Mouse (Mus musculus) midbrain, embryonic 12.5 days (tissue): ENCODE data around the gene Odf3l1. TPM values are rescaled to one million over a fixed set of nuclear protein-coding genes. Genes with fewer than 3 reads are reported as not detected.

Experiments used
- ATAC-seq: fragments of 200-750 bp; cut with Nextera tagmentation; 2 replicates; pipeline ENCODE4 v1.8.0; 2017; ENCODE audit warnings: low read depth, moderate TSS enrichment, moderate library complexity; ENCODE audit not compliant: low FRiP score
- H3K27ac ChIP-seq: fragments of 300-500 bp; sonication (generic); replicated peaks from 2 replicates; pipeline ENCODE4 v1.5.1; 2016; ENCODE audit warnings: mild to moderate bottlenecking
- H3K27me3 ChIP-seq: fragments of 300-500 bp; sonication (generic); 2 replicates; pipeline ENCODE4 v1.6.1; 2016; ENCODE audit warnings: mild to moderate bottlenecking
- H3K36me3 ChIP-seq: fragments of 300-500 bp; sonication (generic); 2 replicates; pipeline ENCODE4 v1.6.1; 2016
- H3K4me1 ChIP-seq: fragments of 300-500 bp; sonication (generic); 2 replicates; pipeline ENCODE4 v1.6.1; 2016
- H3K4me2 ChIP-seq: fragments of 300-500 bp; sonication (generic); replicated peaks from 2 replicates; pipeline ENCODE4 v1.6.1; 2016; ENCODE audit warnings: mild to moderate bottlenecking, moderate library complexity
- H3K4me3 ChIP-seq: fragments of 300-500 bp; sonication (generic); 2 replicates; pipeline ENCODE4 v1.5.1; 2016; ENCODE audit warnings: mild to moderate bottlenecking
- H3K9ac ChIP-seq: fragments of 300-500 bp; sonication (generic); replicated peaks from 2 replicates; pipeline ENCODE4 v1.6.1; 2016; ENCODE audit warnings: mild to moderate bottlenecking, moderate library complexity
- H3K9me3 ChIP-seq: fragments of 300-500 bp; sonication (generic); 2 replicates; pipeline ENCODE4 v1.6.1; 2016; ENCODE audit warnings: mild to moderate bottlenecking
- WGBS: fragments of 180-500 bp; shearing (Covaris S2); methylation state at CpG from one replicate; pipeline ENCODE4 v1.1.7; 2016; 5-methylcytosine and 5-hydroxymethylcytosine counted together
- polyA plus RNA-seq: library from polyadenylated mRNA; unstranded; fragments of >200 nt; fragmentation: Nextera tagmentation; extraction: Ambion mirVana; gene quantifications from 2 replicates; pipeline ENCODE4 v1.2.1, GENCODE M21; 2016

Odf3l1 gene
- polyA plus RNA-seq, 1 experiment from 2014 or later: not detected

DNA sequence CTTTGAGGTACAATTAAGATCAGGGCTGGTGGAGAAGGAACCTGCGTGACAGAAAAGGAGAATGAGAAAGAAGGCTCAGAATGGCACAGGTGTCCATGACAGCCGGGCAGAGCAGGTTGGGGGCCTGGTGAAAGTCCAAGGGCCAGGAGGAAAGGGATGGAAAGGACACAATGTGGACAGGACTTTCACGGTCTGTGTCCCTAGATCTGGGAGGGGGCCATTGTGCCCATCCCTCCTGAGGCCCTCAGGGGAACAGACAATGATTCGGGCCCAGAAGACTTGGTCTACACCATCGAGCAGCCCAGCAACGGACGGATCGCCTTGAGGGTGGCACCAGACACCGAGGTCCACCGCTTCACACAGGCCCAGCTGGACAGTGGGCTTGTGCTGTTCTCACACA lies 27.6 kb upstream of the Odf3l1 start:
- Histone ChIP-seq H3K9ac (peak overlapping the region; percentile 37; the same call in 1 of the 2 replicates), H3K4me2 (no peak overlapping the region), H3K27ac (no peak overlapping the region), H3K4me1 (peaks cover 20% of the 10 kb centered on the region), H3K36me3 (no peaks in the 10 kb centered on the region), H3K4me3 (no peak overlapping the region), H3K9me3 (no peaks in the 10 kb centered on the region), H3K27me3 (peaks cover 27% of the 10 kb centered on the region)
- 85% methylated on average over 10 of the region's 10 CpGs for WGBS
- ATAC-seq: no peak

DNA sequence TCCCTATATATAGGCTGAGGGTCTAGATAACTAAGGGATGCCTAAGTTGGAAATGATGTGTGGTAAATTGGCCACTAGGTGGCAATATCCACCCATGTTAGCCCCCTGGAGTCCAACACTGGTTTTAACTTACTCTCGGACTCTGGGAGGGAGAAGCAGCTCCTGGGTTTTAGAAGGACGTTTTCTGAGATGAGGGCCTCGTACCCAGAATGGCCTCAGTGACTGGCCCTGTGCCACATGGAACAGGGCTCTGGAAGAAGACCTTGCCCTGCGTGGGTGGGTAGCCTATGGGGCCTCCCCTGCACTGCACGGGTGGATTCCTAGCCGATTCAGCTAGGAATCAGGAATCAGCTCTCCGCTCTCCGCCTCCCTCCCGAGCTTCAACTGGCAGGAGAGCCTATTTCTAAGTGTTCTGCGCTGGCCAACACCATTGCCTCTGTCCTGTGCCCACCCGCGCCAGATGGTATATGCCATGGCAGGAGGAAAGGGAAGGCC lies 27.1 kb upstream of the Odf3l1 start:
- Histone ChIP-seq H3K27me3 (peaks cover 27% of the 10 kb centered on the region), H3K4me3 (0 out of 2 replicates have a peak overlapping the region, but pooled peaks have one; percentile 20), H3K4me1 (peaks cover 20% of the 10 kb centered on the region), H3K9me3 (no peaks in the 10 kb centered on the region), H3K27ac (no peak overlapping the region), H3K9ac (peak overlapping the region; percentile 37; the same call in 1 of the 2 replicates), H3K36me3 (no peaks in the 10 kb centered on the region), H3K4me2 (peak overlapping the region; percentile 45)
- 29% methylated on average over 12 of the region's 12 CpGs for WGBS
- peak; percentile 65 for ATAC-seq

DNA sequence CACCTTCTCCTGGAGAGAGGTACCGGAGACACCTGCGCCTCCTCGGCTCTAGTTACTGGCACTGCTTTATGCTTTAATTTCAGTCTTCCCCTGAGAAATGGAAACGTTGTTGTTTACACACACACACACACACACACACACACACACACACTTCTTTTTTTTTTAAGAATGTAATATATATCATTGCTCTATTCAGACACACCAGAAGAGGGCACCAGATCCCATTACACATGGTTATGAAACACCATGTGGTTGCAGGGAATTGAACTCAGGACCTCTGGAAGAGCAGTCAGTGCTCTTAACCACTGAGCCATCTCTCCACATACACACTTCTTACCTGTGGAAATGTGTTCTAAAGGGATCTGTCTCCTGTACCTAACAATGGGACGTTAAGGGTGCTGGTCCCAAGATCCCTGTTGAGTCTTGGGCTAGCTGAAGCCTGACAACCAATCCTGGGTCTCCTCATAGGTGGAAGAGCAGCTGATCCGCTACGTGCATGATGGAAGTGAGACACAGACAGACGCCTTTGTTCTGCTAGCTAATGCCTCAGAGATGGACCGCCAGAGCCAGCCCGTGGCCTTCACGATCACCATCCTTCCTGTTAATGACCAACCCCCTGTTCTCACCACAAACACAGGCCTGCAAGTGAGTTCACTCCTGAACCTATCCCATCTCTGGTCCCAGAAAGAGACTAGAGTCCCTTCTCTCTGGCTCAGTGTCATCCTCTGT lies 26.2 kb upstream of the Odf3l1 start:
- H3K27me3 ChIP-seq: peaks cover 27% of the 10 kb centered on the region
- peaks cover 20% of the 10 kb centered on the region for H3K4me1 ChIP-seq
- no peaks in the 10 kb centered on the region for H3K36me3 ChIP-seq
- H3K4me3 ChIP-seq: no peak overlapping the region
- WGBS: 72% methylated on average over 11 of the region's 11 CpGs
- H3K9me3 ChIP-seq: no peaks in the 10 kb centered on the region
- H3K4me2 ChIP-seq: no peak overlapping the region
- ATAC-seq: no peak
- H3K9ac ChIP-seq: no peak overlapping the region
- no peak overlapping the region for H3K27ac ChIP-seq

DNA sequence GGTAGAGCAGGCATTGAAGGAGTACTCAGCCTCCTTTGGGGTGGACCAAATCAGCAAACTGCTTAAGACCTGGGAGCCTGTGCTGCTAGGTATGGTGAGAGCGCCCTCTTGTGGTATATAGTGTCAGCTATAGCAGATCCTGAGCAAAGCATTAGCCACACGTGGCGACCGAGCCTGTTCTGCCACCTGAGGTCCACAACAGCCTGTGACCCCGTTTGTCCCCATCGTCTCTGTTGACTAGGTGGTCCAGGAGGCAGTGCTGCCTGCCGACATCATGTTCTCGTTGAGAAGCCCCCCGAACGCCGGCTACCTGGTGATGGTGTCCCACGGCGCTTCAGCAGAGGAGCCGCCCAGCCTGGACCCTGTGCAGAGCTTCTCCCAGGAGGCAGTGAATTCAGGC lies 25.3 kb upstream of the Odf3l1 start:
- H3K4me1 ChIP-seq: peaks cover 20% of the 10 kb centered on the region
- H3K4me3 ChIP-seq: peak overlapping the region; percentile 27; the same call in 1 of the 2 replicates
- WGBS: 6% methylated on average over 14 of the region's 14 CpGs
- no peaks in the 10 kb centered on the region for H3K36me3 ChIP-seq
- ATAC-seq: peak; percentile 44; the same call in 1 of the 2 replicates
- H3K27ac ChIP-seq: no peak overlapping the region
- peak overlapping the region; percentile 50 for H3K4me2 ChIP-seq
- no peaks in the 10 kb centered on the region for H3K9me3 ChIP-seq
- peak overlapping the region; percentile 43; the same call in 1 of the 2 replicates for H3K9ac ChIP-seq
- peaks cover 27% of the 10 kb centered on the region for H3K27me3 ChIP-seq

DNA sequence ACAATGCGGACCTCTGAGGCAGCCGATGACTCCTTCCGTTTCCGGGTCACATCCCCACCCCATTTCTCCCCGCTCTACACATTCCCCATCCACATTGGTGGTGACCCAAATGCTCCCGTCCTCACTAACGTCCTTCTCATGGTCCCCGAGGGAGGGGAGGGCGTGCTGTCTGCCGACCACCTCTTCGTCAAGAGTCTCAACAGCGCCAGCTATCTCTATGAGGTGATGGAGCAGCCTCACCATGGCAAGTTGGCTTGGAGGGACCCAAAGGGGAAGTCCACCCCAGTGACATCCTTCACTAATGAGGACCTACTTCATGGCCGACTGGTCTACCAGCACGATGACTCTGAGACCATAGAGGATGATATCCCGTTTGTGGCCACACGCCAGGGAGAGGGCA lies 23.1 kb upstream of the Odf3l1 start:
- no peak overlapping the region for H3K4me2 ChIP-seq
- peaks cover 10% of the 10 kb centered on the region for H3K4me1 ChIP-seq
- no peak overlapping the region for H3K9ac ChIP-seq
- no peak overlapping the region for H3K4me3 ChIP-seq
- no peak overlapping the region for H3K27ac ChIP-seq
- ATAC-seq: no peak
- WGBS: 95% methylated on average over 16 of the region's 16 CpGs
- no peaks in the 10 kb centered on the region for H3K9me3 ChIP-seq
- H3K36me3 ChIP-seq: no peaks in the 10 kb centered on the region
- H3K27me3 ChIP-seq: peaks cover 22% of the 10 kb centered on the region

DNA sequence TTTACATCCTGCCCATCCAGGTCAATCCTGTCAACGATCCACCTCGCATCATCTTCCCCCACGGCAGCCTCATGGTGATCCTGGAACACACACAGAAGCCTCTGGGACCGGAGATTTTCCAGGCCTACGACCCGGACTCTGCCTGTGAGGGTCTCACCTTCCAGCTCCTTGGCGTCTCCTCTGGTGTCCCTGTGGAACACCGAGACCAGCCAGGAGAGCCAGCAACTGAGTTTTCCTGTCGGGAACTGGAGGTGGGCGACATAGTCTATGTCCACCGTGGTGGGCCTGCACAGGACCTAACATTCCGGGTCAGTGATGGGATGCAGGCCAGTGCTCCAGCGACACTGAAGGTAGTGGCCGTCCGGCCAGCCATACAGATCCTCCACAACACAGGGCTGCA lies 22.1 kb upstream of the Odf3l1 start:
- Histone ChIP-seq H3K4me2 (no peak overlapping the region), H3K9ac (no peak overlapping the region), H3K4me3 (no peak overlapping the region), H3K27me3 (peaks cover 12% of the 10 kb centered on the region), H3K4me1 (peaks cover 6% of the 10 kb centered on the region), H3K9me3 (no peaks in the 10 kb centered on the region), H3K36me3 (no peaks in the 10 kb centered on the region), H3K27ac (no peak overlapping the region)
- ATAC-seq: no peak
- 94% methylated on average over 15 of the region's 15 CpGs for WGBS

DNA sequence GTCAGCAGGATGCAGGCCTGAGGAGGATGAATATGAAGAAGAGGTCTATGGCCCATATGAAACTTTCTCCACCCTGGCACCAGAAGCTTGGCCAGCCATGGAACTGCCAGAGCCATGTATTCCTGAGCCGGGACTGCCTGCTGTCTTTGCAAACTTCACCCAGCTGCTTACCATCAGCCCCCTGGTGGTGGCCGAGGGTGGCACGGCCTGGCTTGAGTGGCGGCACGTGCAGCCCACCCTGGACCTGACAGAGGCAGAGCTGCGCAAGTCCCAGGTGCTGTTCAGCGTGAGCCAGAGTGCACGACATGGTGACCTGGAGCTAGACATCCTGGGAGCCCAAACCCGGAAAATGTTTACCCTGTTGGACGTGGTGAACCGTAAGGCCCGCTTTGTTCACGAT lies 21.6 kb upstream of the Odf3l1 start:
- 63% methylated on average over 13 of the region's 13 CpGs for WGBS
- Histone ChIP-seq H3K36me3 (no peaks in the 10 kb centered on the region), H3K4me2 (no peak overlapping the region), H3K9ac (no peak overlapping the region), H3K9me3 (no peaks in the 10 kb centered on the region), H3K27me3 (peaks cover 12% of the 10 kb centered on the region), H3K27ac (no peak overlapping the region), H3K4me3 (no peak overlapping the region), H3K4me1 (peaks cover 5% of the 10 kb centered on the region)
- ATAC-seq: no peak

DNA sequence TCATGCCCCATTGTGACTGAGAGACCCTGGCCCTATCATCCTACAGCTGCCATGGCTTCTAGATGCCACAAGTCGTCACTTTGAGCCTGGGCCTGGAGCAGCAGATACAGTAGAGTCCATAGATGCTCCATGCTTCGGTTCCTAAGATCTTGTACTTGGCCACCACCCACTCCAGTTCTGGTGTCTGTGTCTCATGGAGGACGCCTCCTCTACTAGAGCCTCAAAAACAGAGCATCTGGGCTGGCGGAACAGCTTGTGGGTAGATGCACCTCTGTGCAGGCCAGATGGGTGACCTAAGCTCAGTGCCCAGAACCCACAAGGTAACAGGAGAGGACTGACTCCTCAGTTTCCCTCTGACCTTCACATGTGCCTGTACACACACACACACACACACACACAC lies 19.8 kb upstream of the Odf3l1 start:
- no peaks in the 10 kb centered on the region for H3K4me1 ChIP-seq
- H3K27ac ChIP-seq: no peak overlapping the region
- no peak overlapping the region for H3K4me2 ChIP-seq
- WGBS: 77% methylated on average over 4 of the region's 4 CpGs
- H3K4me3 ChIP-seq: no peak overlapping the region
- H3K9me3 ChIP-seq: no peaks in the 10 kb centered on the region
- H3K9ac ChIP-seq: no peak overlapping the region
- no peaks in the 10 kb centered on the region for H3K36me3 ChIP-seq
- peaks cover 5% of the 10 kb centered on the region; the same call in 1 of the 2 replicates for H3K27me3 ChIP-seq
- ATAC-seq: no peak

DNA sequence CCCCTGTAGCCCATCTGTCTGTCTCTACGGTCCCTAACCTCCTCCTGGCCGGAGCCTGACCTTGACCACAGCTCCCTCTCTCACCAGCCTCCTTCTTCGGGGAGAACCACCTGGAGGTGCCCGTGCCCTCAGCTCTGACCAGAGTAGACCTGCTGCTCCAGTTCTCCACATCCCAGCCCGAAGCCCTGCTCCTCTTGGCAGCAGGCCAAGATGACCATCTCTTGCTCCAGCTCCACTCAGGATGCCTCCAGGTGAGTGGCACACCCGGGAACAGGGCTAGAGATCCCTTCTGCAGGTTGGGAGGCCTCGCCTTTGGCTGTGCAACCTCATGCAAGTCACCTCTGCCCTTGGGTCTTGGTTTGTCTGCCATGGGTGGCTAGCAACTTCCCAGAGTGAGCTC lies 19.0 kb upstream of the Odf3l1 start:
- no peak overlapping the region for H3K4me3 ChIP-seq
- no peak overlapping the region for H3K27ac ChIP-seq
- WGBS: 90% methylated on average over 7 of the region's 7 CpGs
- no peak overlapping the region for H3K9ac ChIP-seq
- H3K4me2 ChIP-seq: no peak overlapping the region
- no peak for ATAC-seq
- no peaks in the 10 kb centered on the region for H3K4me1 ChIP-seq
- no peaks in the 10 kb centered on the region for H3K9me3 ChIP-seq
- H3K27me3 ChIP-seq: peaks cover 5% of the 10 kb centered on the region; the same call in 1 of the 2 replicates
- no peaks in the 10 kb centered on the region for H3K36me3 ChIP-seq

DNA sequence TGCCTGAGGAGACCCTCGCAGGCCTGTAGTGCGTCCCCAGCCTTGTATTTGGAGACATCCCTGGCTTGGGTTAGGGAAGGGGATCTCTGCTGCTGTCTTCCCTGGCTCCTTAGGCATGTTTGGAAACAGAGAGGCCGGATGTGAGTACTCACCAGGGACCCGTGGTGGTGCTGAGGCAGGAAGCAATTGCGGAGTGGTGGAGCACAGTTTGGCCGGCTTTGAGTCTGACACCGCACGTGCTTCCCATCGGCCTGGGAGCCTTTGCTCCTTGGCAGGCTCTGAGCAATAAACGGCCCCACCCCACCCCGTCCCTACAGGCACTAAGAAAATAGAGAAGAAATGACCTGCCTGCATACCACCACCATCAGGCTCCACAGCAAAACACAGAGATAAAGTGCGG lies 18.3 kb upstream of the Odf3l1 start:
- 80% methylated on average over 12 of the region's 12 CpGs for WGBS
- ATAC-seq: no peak

DNA sequence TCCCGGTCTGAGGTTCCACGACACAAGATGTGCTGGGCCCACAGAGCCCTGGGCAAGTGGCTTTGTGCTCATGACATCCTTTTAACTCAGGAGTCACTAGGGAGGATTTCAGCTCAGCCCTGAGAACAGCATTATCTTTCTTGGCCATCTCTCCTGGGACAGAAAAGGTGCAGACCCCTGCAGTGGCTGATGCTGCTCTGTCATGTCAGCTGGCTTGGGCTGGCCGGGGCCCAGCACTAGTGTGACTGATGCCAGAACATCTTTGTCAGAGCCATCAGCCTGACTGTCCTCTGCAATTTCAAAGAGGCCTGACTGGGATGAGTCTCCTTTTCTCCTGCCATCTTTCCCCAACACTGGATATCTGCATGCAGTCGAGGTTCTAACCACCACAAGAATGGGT lies 17.8 kb upstream of the Odf3l1 start:
- no peak overlapping the region for H3K4me2 ChIP-seq
- no peak overlapping the region for H3K9ac ChIP-seq
- WGBS: 67% methylated on average over 4 of the region's 4 CpGs
- no peak overlapping the region for H3K4me3 ChIP-seq
- no peak overlapping the region for H3K27ac ChIP-seq
- no peak for ATAC-seq
- H3K36me3 ChIP-seq: no peaks in the 10 kb centered on the region
- H3K27me3 ChIP-seq: peaks cover 5% of the 10 kb centered on the region; the same call in 1 of the 2 replicates
- H3K4me1 ChIP-seq: no peaks in the 10 kb centered on the region
- no peaks in the 10 kb centered on the region for H3K9me3 ChIP-seq

More for the DNA sequence above, 18.3 kb upstream of the Odf3l1 start:
- no peak overlapping the region for H3K9ac ChIP-seq
- H3K4me3 ChIP-seq: no peak overlapping the region
- peaks cover 5% of the 10 kb centered on the region; the same call in 1 of the 2 replicates for H3K27me3 ChIP-seq
- no peaks in the 10 kb centered on the region for H3K4me1 ChIP-seq
- H3K36me3 ChIP-seq: no peaks in the 10 kb centered on the region
- H3K9me3 ChIP-seq: no peaks in the 10 kb centered on the region
- H3K27ac ChIP-seq: no peak overlapping the region
- no peak overlapping the region for H3K4me2 ChIP-seq

DNA sequence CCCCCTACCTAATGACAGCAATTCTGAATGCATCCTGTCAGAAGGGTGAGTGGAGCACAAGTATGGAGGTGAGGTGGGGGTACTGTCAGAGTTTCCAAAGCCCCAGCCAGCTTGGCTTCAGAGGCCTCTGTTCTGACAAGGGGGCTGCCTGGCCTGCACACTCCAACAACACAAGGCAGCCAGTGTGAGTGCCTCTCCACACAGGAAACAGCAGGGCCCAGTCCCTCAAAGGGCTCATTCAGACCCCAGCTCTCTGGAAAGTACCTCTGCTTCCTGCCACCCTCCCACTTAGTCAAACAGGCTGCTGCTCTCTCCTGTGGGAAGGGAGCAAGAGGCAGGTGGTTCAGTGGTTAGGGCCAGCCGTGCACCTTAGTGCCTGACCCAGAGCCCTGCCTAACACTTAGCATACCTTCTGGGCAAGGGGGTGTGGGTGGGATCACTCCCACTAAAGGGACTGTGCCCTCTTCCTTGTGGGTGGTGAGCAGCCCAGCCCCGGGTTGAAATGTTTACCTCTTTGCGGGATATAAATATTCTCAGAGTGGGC lies 17.1 kb upstream of the Odf3l1 start:
- no peaks in the 10 kb centered on the region for H3K36me3 ChIP-seq
- no peak overlapping the region for H3K9ac ChIP-seq
- no peak overlapping the region for H3K4me3 ChIP-seq
- no peak for ATAC-seq
- H3K27me3 ChIP-seq: peaks cover 5% of the 10 kb centered on the region; the same call in 1 of the 2 replicates
- no peak overlapping the region for H3K4me2 ChIP-seq
- H3K4me1 ChIP-seq: no peaks in the 10 kb centered on the region
- 97% methylated on average over 3 of the region's 3 CpGs for WGBS
- no peaks in the 10 kb centered on the region for H3K9me3 ChIP-seq
- no peak overlapping the region for H3K27ac ChIP-seq
